Mouse (Mus musculus) lung, postnatal 10 days (tissue): ENCODE results near the gene Slc35f2.
A peak's percentile ranks its signal among the peaks of the same experiment; 100 is the strongest.

Experiments
- DNase-seq: peaks from one replicate; pipeline ENCODE4 v3.0.0; 2021

The Slc35f2 gene

GRCm38 (mm10) chr9:53771344-53772021 lies at the start of gene Slc35f2:
Slc35f2 (plus strand) TSS chr9:53771538.
- DNase-seq: peak; percentile 7

DNA sequence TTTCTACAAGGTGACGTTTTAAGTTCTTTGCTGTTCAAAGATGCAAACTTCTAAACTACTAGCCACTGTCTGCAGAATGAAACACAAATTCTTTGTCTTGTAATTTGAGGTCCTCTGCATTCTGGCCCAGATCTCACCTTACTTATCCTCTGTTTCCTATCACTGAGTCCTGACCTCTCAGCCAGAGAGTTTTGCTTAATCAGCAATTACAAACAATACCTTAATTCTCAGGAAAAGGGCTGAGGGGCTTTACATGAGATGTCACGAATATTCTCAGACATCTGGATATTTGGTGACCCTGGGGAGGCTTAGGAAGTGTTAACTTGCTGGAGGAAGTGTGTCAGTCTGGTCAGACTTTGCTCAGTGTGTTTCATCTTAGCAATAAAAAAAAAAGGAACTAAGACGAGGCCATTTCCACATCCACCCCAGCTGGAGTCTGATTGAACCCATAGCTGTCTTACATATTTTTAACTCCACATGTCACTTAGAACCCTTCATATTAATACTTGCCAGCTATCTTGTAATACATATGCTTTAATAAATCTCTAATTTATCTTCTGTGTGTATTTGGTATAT lies 30.4 kb upstream of the Slc35f2 start:
- no peak for DNase-seq

GRCm38 (mm10) chr9:53750411-53750810 lies 20.9 kb upstream of the Slc35f2 start:
- DNase-seq: no peak

DNA sequence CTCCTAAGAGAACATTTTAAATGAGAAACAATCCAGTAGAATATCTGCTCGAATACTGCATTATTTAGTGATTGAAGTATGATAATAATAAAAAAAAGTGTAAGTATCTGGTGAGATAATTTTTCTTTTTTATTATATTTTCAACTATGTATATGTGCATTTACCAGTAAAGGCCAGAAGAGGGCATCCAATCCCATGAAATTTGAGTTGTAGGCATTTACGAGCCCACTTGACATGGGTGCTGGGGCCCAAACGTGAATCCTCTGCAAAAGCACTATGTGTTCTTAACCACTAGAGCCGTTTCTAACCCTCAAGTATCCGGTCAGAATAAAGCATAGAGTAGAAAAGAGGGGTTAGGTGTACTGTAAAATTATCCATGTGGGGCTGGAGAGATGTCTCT lies 20.4 kb upstream of the Slc35f2 start:
- no peak for DNase-seq

- DNase-seq: no peak
Observed at GRCm38 (mm10) chr9:53754801-53755200, 16.5 kb upstream of the Slc35f2 start.

- DNase-seq: no peak
Observed at GRCm38 (mm10) chr9:53758142-53758541, 13.2 kb upstream of the Slc35f2 start.

DNA sequence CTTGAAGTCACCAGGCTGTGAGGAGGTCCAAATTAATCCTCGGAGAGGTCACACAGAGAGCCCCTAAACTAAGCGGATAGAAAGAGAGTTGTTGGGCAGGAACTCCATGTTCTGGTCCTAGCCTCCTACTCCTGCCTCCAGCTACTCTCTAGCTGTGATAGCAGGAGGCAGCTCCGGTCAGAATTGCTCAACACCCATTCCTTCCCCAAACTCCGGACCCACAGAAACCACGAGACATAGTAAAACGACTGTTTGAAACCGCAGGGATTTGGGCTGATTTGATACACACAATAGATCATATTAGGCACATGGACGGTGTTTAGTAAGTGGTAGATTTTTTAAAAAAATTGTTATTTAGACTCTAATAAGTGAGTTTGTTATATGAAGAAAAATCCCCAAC lies 6.6 kb upstream of the Slc35f2 start:
- no peak for DNase-seq

GRCm38 (mm10) chr9:53768486-53768885 lies 2.9 kb upstream of the Slc35f2 start:
- no peak for DNase-seq

DNA sequence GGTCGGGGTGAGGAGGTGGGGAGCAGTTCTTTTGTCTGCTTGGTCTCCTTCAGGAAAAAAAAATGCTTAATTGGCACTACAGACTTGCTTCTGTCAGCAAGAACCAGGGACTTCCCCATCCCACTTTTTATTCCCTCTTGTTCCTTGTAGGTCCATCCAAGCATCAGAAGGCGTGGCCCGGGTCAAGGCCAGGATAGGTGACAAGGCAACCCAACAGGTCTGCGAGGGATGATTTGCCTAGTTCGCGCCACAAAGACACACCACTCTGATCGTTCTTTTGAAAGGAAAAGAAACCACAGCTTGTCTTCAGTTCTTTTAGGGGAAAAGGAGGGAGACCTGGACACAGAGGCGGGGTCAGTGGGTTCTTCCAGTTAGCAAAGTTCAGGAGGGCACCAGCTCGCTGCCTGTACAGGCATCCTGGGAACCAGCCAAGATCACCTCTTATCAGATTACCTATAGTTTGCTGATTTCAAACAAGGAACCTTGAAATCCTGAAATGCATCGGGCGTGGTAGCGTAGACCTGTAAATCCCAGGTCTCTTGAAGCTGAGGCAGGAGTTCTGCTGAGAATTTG lies 481 bp upstream of the Slc35f2 start:
- DNase-seq: no peak

- peak; percentile 17 for DNase-seq
Observed at GRCm38 (mm10) chr9:53772121-53772561, 803 bp downstream of the Slc35f2 start.

DNA sequence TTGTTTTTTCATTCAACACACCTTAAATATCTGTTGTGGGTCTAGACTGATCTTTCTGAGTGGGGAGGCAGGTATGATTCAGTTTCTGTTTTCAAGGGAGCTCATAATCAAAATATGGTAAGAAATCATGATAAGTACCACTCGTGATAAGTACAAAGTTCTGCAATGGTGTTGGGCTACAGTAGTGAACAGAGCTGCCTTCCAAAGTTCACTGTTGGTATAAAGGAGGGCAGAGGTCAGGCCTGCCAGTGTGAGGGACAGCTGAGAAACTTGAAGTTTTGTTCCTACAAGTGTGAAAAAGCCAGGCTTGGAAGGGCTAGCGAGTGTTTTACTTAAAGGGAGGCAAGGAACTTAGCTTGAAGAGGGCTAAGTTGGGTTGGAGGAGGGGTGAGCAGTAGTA lies 4.2 kb downstream of the Slc35f2 start:
- DNase-seq: no peak

GRCm38 (mm10) chr9:53786561-53787407 lies 15.4 kb downstream of the Slc35f2 start:
- peak; percentile 8 for DNase-seq

DNA sequence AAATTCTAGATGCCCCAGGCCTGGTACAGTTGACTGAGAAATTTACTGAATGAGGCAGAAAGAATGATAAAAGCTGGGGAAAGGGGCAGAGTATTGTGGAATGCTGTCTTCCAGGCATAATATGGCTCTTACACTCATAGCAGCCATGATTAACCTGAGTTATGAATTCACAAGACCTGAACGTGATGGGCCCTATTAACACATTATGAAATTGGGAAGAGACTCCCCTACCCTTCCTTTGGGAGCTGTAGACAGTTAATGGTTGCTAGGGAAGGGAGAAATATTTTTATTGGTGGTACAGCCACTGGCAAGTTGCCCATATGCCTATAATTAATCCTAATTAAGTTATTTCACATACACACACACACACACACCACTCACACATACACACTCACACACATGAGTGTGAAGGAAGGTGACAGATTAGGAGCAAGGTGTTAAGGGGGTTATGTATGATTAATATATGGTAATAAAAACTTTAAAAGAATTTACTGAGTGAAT lies 22.5 kb downstream of the Slc35f2 start:
- no peak for DNase-seq

- DNase-seq: peak; percentile 14
Observed at GRCm38 (mm10) chr9:53794490-53794889, 23.2 kb downstream of the Slc35f2 start.

- peak; percentile 5 for DNase-seq
Observed at GRCm38 (mm10) chr9:53795351-53795750, 24.0 kb downstream of the Slc35f2 start.

- no peak for DNase-seq
Observed at GRCm38 (mm10) chr9:53796386-53796785, 25.0 kb downstream of the Slc35f2 start.

DNA sequence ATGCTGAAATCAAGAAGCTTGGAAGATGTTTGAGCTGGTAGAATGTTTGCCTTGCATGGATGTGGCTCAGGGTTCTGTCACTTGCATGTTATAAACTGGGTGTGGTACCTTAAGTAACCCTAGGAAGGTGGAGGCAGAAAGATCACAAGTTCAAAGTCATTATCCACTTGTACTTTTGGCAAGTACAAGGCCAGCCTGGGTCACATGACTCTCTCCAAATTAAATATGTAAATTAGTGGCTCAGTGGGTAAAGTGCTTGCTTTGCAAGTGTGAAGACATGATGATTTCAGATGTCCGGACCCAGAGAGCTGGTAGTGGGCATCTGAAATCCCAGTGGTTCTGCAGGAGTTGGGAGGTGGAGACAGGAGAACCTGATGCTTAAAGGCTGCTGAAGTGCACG lies 25.8 kb downstream of the Slc35f2 start:
- DNase-seq: no peak

DNA sequence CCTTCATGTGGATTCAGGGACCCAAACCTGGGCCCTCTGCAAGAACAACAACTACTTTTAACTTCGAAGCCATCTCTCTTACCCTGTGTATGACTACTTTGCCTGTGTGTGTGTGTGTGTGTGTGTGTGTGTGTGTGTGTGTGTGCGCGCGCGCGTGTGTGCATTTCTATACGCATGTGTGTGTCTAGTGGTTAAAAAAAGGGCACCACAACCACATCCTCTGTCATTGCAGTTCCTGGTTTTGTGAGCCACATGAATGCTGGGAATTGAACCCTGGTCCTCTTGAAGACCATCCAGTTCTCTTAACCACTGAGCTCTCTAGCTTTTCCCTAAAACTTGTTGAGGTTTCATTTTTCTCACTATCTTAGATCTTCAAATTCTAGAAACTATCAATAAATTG lies 31.6 kb downstream of the Slc35f2 start:
- DNase-seq: no peak

- DNase-seq: no peak
Observed at GRCm38 (mm10) chr9:53806496-53807086, 35.3 kb downstream of the Slc35f2 start.

- no peak for DNase-seq
Observed at GRCm38 (mm10) chr9:53813418-53813817, 42.1 kb downstream of the Slc35f2 start.

- peak; percentile 66 for DNase-seq
Observed at GRCm38 (mm10) chr9:53818760-53819159, 47.4 kb downstream of the Slc35f2 start.

GRCm38 (mm10) chr9:53825318-53825717 lies 54.0 kb downstream of the Slc35f2 start:
- peak; percentile 23 for DNase-seq
